ENCODE assay signal across 8 mouse cellular contexts in the genomic region with DNA sequence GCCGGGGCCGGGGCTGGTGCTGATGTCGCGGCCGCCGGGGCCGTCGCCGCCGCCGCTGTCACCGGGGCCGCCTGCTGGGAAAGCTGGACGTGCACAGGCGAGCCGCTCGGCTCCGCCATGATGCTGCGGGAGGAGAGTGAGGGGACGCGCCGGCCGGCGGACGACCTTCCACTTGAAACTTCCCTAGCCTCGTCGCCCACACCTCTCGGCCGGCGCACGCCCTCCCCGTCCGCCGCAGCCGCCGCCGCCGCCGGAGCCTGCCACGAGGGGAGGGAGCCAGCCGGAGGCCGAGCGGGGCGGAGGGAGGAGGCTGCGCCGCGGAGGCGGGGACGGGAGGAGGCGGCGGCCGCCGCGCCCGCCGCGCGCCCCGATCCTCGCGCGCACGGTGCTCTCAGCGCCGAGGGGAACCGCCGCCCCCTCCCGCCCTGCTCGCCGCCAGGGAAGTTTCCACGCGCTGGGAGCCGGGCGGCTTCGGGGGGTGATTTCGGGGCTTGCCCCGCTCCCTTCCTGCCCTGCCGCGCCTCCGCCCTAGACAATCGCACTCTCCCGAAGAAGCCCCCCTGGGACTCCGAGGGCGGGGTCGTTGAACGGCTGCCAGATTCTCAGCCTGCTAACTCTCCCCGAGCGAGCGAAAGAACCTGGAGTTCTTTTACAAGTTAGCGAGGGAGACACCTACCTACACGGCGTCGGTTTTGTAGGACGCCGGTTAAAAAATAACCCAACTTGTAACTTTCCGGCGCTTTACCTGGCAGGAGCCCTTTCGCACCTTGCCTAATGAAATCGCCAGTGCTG. TPM values are rescaled to one million over a fixed set of nuclear protein-coding genes. Genes with fewer than 3 reads are reported as not detected.
A peak's percentile ranks its signal among the peaks of the same experiment; 100 is the strongest.
DNase-seq lines count a peak whose midpoint lies in the region; ATAC-seq and TF ChIP-seq lines count a peak whose summit lies in the region.

A gene (minus strand): TSS at position 510 of the 792 bp plus-strand sequence.

- peak; percentile 90 for ATAC-seq in embryonic facial prominence, embryonic 14.5 days (ENCODE audit: low read depth)
- ATAC-seq in limb, embryonic 15.5 days (ENCODE audit: insufficient number of reproducible peaks, low FRiP score, low TSS enrichment, low read depth): peak; percentile 78
- peak; percentile 85 for ATAC-seq in midbrain, postnatal 0 days (ENCODE audit: low FRiP score)
- ATAC-seq in stomach, embryonic 15.5 days (ENCODE audit: insufficient read depth, low FRiP score, low read depth): peak; percentile 77

- peak within 1 kb of the TSS; percentile 95 for H3K4me2 ChIP-seq in embryonic facial prominence, embryonic 14.5 days (ENCODE audit: low read depth, low read length)
- H3K4me2 ChIP-seq in limb, embryonic 15.5 days: peak within 1 kb of the TSS; percentile 95
- H3K4me2 ChIP-seq in midbrain, postnatal 0 days (ENCODE audit: low read depth, low read length, poor library complexity, severe bottlenecking): peak within 1 kb of the TSS; percentile 95
- peak within 1 kb of the TSS; percentile 94 for H3K4me2 ChIP-seq in stomach, embryonic 15.5 days

- peak within 1 kb of the TSS; percentile 86 for H3K9ac ChIP-seq in embryonic facial prominence, embryonic 14.5 days (ENCODE audit: low read depth, low read length)
- H3K9ac ChIP-seq in limb, embryonic 15.5 days: peak within 1 kb of the TSS; percentile 76
- H3K9ac ChIP-seq in midbrain, postnatal 0 days (replicated peaks; ENCODE audit: low read length, poor library complexity, severe bottlenecking): peak within 1 kb of the TSS; percentile 87
- H3K9ac ChIP-seq in stomach, embryonic 15.5 days: peak within 1 kb of the TSS; percentile 80

- H3K27me3 ChIP-seq in embryonic facial prominence, embryonic 14.5 days (replicated peaks; ENCODE audit: control insufficient read depth, insufficient read depth, low read length): no peaks in the 10 kb centered on the region
- H3K27me3 ChIP-seq in heart, embryonic 10.5 days (ENCODE audit: insufficient read depth, poor library complexity, severe bottlenecking): 0 out of 2 replicates have a peak, but pooled peaks cover 5% of the 10 kb centered on the region
- H3K27me3 ChIP-seq in limb, embryonic 15.5 days: no peaks in the 10 kb centered on the region
- H3K27me3 ChIP-seq in midbrain, postnatal 0 days (ENCODE audit: insufficient read depth, low read length): no peaks in the 10 kb centered on the region
- H3K27me3 ChIP-seq in stomach, embryonic 15.5 days (replicated peaks): no peaks in the 10 kb centered on the region

- no peaks in the 10 kb centered on the region for H3K9me3 ChIP-seq in embryonic facial prominence, embryonic 14.5 days (ENCODE audit: control insufficient read depth, low read length)
- no peaks in the 10 kb centered on the region for H3K9me3 ChIP-seq in heart, embryonic 10.5 days
- no peaks in the 10 kb centered on the region for H3K9me3 ChIP-seq in limb, embryonic 15.5 days
- no peaks in the 10 kb centered on the region for H3K9me3 ChIP-seq in midbrain, postnatal 0 days (ENCODE audit: low read length)
- no peaks in the 10 kb centered on the region for H3K9me3 ChIP-seq in stomach, embryonic 15.5 days

- TF ChIP-seq CTCF in midbrain, postnatal 0 days (IDR thresholded peaks at IDR 0.05): no peak

- peak; percentile 43 for DNase-seq in 3T3-L1 (ENCODE audit: low read depth, low spot score)
- DNase-seq in adrenal gland, postnatal 36 days: peak; percentile 91 to 94
- peak; percentile 90 for DNase-seq in embryonic facial prominence, embryonic 14.5 days (ENCODE audit: low spot score)
- DNase-seq in heart, embryonic 10.5 days (ENCODE audit: low spot score): peak; percentile 83
- peak; percentile 86 for DNase-seq in kidney, adult 9 months
- peak; percentile 73 for DNase-seq in midbrain, postnatal 0 days (ENCODE audit: low spot score)

- no peaks in the 10 kb centered on the region for H3K36me3 ChIP-seq in embryonic facial prominence, embryonic 14.5 days (ENCODE audit: control insufficient read depth, insufficient read depth, low read length)
- no peaks in the 10 kb centered on the region for H3K36me3 ChIP-seq in heart, embryonic 10.5 days
- H3K36me3 ChIP-seq in limb, embryonic 15.5 days: no peaks in the 10 kb centered on the region
- H3K36me3 ChIP-seq in midbrain, postnatal 0 days (ENCODE audit: insufficient read depth, low read length): no peaks in the 10 kb centered on the region
- H3K36me3 ChIP-seq in stomach, embryonic 15.5 days: no peaks in the 10 kb centered on the region

- peak within 1 kb of the TSS; percentile 90 for H3K4me3 ChIP-seq in embryonic facial prominence, embryonic 14.5 days (ENCODE audit: low read depth, low read length)
- peak within 1 kb of the TSS; percentile 94 for H3K4me3 ChIP-seq in heart, embryonic 10.5 days
- peak within 1 kb of the TSS; percentile 90 for H3K4me3 ChIP-seq in limb, embryonic 15.5 days
- peak within 1 kb of the TSS; percentile 90 for H3K4me3 ChIP-seq in midbrain, postnatal 0 days (ENCODE audit: low read depth, low read length)
- peak within 1 kb of the TSS; percentile 94 for H3K4me3 ChIP-seq in stomach, embryonic 15.5 days (replicated peaks)

- H3K27ac ChIP-seq in embryonic facial prominence, embryonic 14.5 days (replicated peaks; ENCODE audit: low read depth, low read length): peak within 1 kb of the TSS; percentile 82
- H3K27ac ChIP-seq in heart, embryonic 10.5 days: peak within 1 kb of the TSS; percentile 98
- H3K27ac ChIP-seq in limb, embryonic 15.5 days: peak within 1 kb of the TSS; percentile 90
- peak within 1 kb of the TSS; percentile 85 for H3K27ac ChIP-seq in midbrain, postnatal 0 days (ENCODE audit: low read depth, low read length)
- H3K27ac ChIP-seq in stomach, embryonic 15.5 days: peak within 1 kb of the TSS; percentile 92

- WGBS in embryonic facial prominence, embryonic 14.5 days: under 1% methylated on average over 27 of the region's 99 CpGs
- under 1% methylated on average over 84 of the region's 99 CpGs for WGBS in heart, embryonic 10.5 days
- under 1% methylated on average over 73 of the region's 99 CpGs for WGBS in limb, embryonic 15.5 days
- WGBS in midbrain, postnatal 0 days: under 1% methylated on average over 73 of the region's 99 CpGs
- under 1% methylated on average over 71 of the region's 99 CpGs for WGBS in stomach, embryonic 15.5 days

- H3K4me1 ChIP-seq in embryonic facial prominence, embryonic 14.5 days (ENCODE audit: control insufficient read depth, insufficient read depth, low read length): peaks cover 4% of the 10 kb centered on the region; the same call in 1 of the 2 replicates
- H3K4me1 ChIP-seq in heart, embryonic 10.5 days: peaks cover 40% of the 10 kb centered on the region
- H3K4me1 ChIP-seq in limb, embryonic 15.5 days: peaks cover 16% of the 10 kb centered on the region
- no peaks in the 10 kb centered on the region for H3K4me1 ChIP-seq in midbrain, postnatal 0 days (ENCODE audit: insufficient read depth, low read length)
- H3K4me1 ChIP-seq in stomach, embryonic 15.5 days: peaks cover 6% of the 10 kb centered on the region; the same call in 1 of the 2 replicates

RNA-seq across cellular contexts. Expression of the gene that starts here (rescaled TPM):
- 10 to 100 TPM; 63.8 to 79.7 TPM for total RNA-seq in adrenal gland, postnatal 36 days (2021)
- polyA plus RNA-seq in embryonic facial prominence, embryonic 14.5 days (2014; fragmentation: Nextera tagmentation; extraction: Ambion mirVana): 26.9 and 28.9 TPM in 2 replicates
- polyA plus RNA-seq in heart, embryonic 10.5 days (2016; fragmentation: Nextera tagmentation; extraction: Ambion mirVana): 45.2 and 51.3 TPM in 2 replicates
- polyA plus RNA-seq in limb, embryonic 15.5 days (2015; fragmentation: Nextera tagmentation; extraction: Ambion mirVana): 12.5 and 14.0 TPM in 2 replicates
- total RNA-seq in midbrain, postnatal 0 days (2014; rRNA removed): 33.9 and 37.9 TPM in 2 replicates
- 20.9 and 23.4 TPM in 2 replicates for polyA plus RNA-seq in midbrain, postnatal 0 days (2015; fragmentation: Nextera tagmentation; extraction: Ambion mirVana)
- 20.3 and 21.7 TPM in 2 replicates for polyA plus RNA-seq in stomach, embryonic 15.5 days (2015; fragmentation: Nextera tagmentation; extraction: Ambion mirVana)

Comparison
In these comparisons a context has a peak if more than half of its experiments do, and no peak if none do; other contexts are left out.
1. Peak in every context shown above with its lines: DNase-seq, ATAC-seq, H3K4me3 ChIP-seq and H3K27ac ChIP-seq.